Mouse (Mus musculus) thymus, postnatal 4 days (tissue): Measurements from ENCODE around the gene Myog.
A peak's percentile ranks its signal among the peaks of the same experiment; 100 is the strongest.
"Not testable (repeated sequence)": the region's sequence is repeated elsewhere in the genome, so short reads cannot be mapped to it uniquely, and the experiment has no call there.

Source experiments
- DNase-seq: peaks from one replicate; pipeline ENCODE4 v3.0.0; 2021

Myog gene

DNA sequence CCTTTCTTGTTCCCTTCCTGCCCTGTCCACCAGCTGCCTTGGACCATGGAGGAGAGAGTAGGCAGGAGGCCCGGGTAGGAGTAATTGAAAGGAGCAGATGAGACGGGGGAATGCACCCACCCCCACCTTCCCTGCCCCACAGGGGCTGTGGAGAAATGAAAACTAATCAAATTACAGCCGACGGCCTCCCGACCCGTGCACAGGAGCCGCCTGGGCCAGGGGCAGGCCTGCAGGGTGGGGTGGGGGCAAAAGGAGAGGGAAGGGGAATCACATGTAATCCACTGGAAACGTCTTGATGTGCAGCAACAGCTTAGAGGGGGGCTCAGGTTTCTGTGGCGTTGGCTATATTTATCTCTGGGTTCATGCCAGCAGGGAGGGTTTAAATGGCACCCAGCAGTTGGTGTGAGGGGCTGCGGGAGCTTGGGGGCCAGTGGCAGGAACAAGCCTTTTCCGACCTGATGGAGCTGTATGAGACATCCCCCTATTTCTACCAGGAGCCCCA lies at the start of gene Myog:
Gene Myog, plus strand, starts transcription at position 392 of the 502 bp plus-strand sequence.
- no peak for DNase-seq

DNA sequence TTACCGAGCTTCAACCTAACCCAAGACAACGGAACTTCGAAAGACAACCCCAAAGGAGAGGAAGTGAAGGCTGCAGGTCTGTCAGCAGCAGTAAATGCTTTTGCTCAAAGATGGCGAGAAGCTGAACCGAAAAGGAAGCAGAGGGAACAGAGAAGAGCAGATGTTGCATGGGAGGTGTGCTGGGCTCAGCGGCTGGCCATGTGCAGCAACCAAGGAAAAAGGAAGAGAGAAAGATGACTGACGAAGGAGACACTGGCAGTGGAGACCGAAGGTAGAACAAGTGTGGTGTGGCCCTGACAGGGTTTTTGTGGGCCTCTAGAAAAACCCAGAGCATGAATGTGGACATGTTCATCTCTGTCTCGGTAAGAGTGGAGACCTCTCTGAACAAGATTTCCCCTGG lies 49.1 kb upstream of the Myog start:
- no peak for DNase-seq

DNA sequence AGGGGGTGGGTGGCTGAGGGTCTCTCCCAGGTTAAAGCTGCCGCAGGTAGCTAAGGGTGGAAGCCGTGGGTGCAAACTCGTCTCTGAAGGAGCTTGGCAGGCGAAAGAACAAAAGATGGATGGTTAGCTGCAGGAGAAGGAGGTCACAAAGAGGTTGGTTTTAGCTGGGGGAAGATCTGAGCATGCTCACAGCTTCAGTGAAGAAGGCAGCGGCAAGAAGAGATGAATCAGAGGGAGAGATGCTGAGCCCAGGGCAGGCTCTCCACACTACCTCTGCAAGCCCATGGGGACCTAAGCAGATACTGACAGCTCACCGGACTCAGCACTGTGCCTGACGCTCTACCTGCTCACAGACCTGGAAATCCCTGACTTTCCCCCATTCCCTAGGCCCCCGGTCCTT lies 48.5 kb upstream of the Myog start:
- DNase-seq = no peak

DNA sequence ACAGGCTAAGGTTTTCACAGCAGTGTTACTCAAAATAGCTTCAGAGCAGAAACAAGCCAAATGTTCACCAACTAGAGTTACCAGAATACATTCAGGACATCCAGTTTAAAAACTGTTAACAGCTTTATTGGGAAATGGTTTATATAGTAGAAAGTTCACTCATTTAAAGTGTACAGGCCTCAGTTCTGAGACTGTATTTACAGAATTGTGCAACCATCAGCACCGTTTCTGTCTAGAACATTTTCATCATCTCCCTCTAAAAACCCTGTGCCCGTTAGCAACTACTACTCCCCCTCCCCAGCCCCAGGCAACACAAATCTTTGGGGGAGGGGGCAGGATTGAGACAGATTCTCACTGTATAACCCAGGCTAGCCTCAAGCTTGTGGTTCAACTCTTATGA lies 47.5 kb upstream of the Myog start:
- DNase-seq = no peak

GRCm38 (mm10) chr1:134243505-134243904 lies 46.3 kb upstream of the Myog start:
- DNase-seq = no peak

- peak; percentile 92 for DNase-seq
Observed at GRCm38 (mm10) chr1:134243948-134244914, 45.6 kb upstream of the Myog start.

- no peak for DNase-seq
Observed at GRCm38 (mm10) chr1:134245004-134245717, 44.6 kb upstream of the Myog start.

DNA sequence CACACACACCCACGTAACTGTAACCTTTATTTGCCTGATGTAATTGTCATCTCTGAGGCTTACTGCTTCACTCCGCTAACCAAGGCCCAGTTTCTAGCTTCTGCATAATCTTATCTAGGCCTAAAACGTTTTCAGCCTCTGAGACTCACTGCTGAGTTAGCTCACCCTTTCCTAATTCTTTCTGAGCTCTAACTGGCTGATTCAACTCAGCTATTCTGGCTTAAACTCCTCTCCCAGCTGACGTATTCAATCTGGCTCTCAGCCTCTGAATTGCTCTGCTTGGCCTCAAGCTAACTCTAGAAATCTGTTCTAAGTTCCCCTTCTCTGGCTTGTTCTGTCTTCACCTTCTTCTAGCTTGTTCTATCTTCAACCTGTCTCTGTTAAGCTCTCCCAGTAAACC lies 43.2 kb upstream of the Myog start:
- no peak for DNase-seq

DNA sequence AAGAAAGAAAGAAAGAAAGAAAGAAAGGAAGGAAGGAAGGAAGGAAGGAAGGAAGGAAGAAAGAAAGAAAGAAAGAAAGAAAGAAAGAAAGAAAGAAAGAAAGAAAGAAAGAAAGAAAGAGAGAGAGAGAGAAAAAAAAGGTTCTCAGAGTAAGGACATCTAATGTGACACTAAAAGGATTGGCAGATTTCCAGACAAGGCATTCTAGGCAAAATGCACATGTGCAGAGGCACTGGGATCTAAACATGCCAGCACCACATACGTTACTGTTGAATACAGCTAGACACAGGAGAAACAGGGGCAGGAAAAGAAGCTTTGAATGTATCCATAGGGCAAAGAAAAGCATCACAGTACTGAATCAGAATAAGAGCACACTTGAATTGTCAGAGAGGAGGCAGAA lies 40.1 kb upstream of the Myog start:
- DNase-seq = not testable (repeated sequence)

GRCm38 (mm10) chr1:134264341-134264740 lies 25.4 kb upstream of the Myog start:
- DNase-seq = no peak

- DNase-seq = no peak
Observed at GRCm38 (mm10) chr1:134265797-134266196, 24.0 kb upstream of the Myog start.

- no peak for DNase-seq
Observed at GRCm38 (mm10) chr1:134270026-134270425, 19.8 kb upstream of the Myog start.

DNA sequence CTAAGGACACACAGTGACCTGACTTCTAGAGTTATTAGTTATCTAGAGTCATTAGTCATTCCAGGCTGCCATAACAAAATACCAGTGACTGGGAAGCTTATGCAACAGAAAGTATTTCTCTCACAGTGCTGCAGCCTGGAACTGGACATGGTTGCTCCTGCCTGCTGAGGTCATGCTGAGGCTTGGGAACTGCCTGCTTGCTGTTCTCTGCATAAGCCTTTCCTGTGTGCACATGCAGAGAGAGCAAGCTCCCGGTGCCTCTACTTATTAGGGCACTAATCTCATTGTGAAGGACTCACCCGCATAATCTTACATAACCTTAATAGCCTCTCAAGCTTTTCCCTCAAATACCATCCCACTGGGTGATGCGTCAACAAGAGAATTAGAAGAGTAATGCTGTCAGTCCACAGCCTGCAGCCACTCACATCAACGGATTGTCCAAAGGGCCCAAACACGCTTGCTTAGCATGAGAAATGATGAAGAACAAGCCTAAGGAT lies 17.0 kb upstream of the Myog start:
- no peak for DNase-seq

DNA sequence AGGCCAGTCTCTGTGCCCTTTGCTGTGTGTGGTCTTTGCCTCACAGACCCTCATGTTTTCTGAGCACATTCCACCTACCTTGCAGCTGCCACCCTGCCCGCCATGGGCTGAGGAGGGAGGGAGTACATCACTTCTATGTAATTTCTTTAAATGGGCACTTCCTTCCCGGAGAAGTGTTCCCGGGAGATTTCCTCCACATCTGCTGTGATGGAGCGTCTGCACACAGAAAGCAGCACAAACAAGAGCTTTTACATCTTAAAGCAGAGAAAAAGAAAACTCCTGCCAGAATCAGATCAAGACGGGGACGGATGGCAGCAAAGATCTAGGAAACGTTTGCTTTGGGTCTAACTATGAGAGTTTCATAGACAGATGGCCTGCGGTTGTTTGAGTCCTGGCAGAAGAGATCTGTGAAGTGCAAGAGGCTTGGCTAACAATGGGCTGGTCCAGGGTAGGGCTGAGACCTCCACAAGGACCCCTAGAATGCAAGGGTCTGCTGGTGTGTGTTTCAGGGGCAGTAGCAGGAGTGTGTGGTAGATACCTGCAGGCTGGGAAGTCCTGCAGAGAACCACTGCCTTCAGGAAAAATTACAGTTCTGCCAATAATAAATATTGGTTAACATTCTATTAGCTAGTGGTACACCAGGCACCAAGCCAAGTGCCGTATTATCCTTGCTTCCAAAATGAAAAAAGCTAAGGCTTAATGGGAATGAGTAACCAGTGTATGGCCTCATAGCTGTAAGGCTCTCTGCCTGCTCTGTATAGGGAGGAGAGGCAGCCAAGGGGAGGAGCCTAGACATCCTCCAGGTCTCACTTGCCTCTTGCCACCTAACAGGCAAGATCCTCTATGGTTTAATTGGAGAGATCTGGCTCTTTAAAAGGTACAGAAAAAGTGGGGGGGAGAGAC lies 16.0 kb upstream of the Myog start:
- DNase-seq = no peak

- no peak for DNase-seq
Observed at GRCm38 (mm10) chr1:134274483-134274920, 15.3 kb upstream of the Myog start.

- no peak for DNase-seq
Observed at GRCm38 (mm10) chr1:134275616-134276464, 13.9 kb upstream of the Myog start.

DNA sequence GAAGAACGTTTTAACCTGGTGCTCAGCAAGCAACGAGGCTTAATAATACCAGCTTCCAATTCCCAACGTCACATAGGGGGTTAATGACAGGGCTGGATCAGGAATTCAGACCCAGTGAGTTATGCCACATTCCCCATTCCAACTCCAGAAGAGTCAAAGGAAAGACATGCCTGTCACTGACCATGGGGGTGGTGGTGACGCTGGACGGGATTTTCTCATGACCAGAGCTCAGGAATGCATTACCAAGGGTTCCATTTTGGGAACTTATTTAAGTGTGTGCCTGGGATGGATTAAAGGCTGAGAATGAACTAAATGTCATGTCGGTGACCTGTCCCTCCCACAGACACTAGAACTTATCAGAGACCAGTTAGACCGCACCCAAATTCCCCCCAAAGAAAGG lies 13.0 kb upstream of the Myog start:
- no peak for DNase-seq

GRCm38 (mm10) chr1:134280174-134280573 lies 9.6 kb upstream of the Myog start:
- DNase-seq = no peak

- DNase-seq = no peak
Observed at GRCm38 (mm10) chr1:134281563-134281962, 8.2 kb upstream of the Myog start.

DNA sequence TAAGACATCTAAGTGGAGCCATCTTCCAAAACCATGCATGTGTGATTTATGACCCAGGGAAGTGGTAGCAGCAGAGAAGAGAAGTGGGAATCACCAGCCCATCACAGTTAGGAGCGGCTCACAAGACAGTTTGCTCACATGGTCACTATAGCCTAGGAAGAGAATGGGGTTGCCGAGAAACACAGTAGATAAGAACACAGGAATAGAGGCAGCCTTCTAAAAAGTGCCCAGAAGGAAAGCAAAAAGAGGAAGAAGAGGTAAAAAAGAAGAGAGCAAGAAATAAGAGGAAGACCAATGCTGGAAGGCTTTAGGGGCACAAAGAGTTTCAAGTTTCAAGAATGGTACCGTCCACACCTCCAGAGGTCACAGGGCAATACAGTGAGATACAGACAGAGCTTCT lies 7.4 kb upstream of the Myog start:
- no peak for DNase-seq

DNA sequence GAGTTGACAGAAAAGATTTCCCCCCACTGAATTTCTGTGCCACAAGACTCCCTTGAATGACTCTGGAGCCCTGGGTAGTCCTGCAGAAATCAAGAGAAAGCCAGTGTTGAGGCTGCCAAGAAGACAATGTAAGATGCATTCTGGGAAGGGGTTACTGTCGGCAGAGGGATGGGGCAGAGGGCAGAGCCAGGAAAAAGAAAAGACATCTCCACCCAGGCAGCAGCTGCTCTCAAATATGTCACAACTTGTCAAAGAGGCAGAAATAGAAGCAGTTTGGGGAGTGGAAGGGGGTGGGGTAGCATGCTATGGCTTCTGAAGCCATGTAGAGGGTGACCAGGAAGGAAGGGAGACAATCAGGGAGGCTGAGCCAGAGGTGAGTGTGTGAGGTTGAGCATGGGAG lies 6.7 kb upstream of the Myog start:
- DNase-seq = no peak
